Mouse (Mus musculus) brown adipose tissue, adult 24 weeks (tissue): Measurements from ENCODE around the gene Mpc2. TPM values are rescaled to one million over a fixed set of nuclear protein-coding genes. Genes with fewer than 3 reads are reported as not detected.

ENCODE experiments used
- H3K27ac ChIP-seq: fragments of 200-500 bp; replicated peaks from 2 replicates; pipeline ENCODE4 v1.5.1; 2012; ENCODE audit warnings: low read depth, mild to moderate bottlenecking, low read length
- H3K4me1 ChIP-seq: fragments of 200-500 bp; 2 replicates; pipeline ENCODE4 v1.6.1; 2012; ENCODE audit warnings: low read length, mixed read lengths; ENCODE audit not compliant: control insufficient read depth, insufficient read depth, insufficient read length
- H3K4me3 ChIP-seq: fragments of 200-500 bp; 2 replicates; pipeline ENCODE4 v1.5.1; 2012; ENCODE audit warnings: low read depth, mild to moderate bottlenecking, low read length, moderate library complexity; ENCODE audit not compliant: insufficient read depth
- polyA plus RNA-seq: library from polyadenylated mRNA; stranded (reverse); fragments of >200 nt; gene quantifications from 2 replicates; pipeline ENCODE4 v1.2.4, GENCODE M21; 2012; ENCODE audit not compliant: missing spikeins, insufficient read depth, insufficient read length

Gene Mpc2
- polyA plus RNA-seq, result 2,118 and 2,348 TPM in 2 replicates

GRCm38 (mm10) chr1:165460360-165460800, at the start of gene Mpc2, which contains the start of gene Dcaf6:
Gene Mpc2 (plus strand): TSS chr1:165460637.
Gene Dcaf6 (minus strand): TSS chr1:165460475.
- peak within 1 kb of the TSS; percentile 99 for H3K27ac ChIP-seq
- peak within 1 kb of the TSS; percentile 92 for H3K4me3 ChIP-seq

GRCm38 (mm10) chr1:165421357-165421915, 39.0 kb upstream of the Mpc2 start:
- Histone ChIP-seq H3K4me1 (no peaks in the 10 kb centered on the region), H3K4me3 (no peak overlapping the region), H3K27ac (no peak overlapping the region)

More at GRCm38 (mm10) chr1:165460360-165460800, at the start of gene Mpc2, which contains the start of gene Dcaf6:
- H3K4me1 ChIP-seq, result no peaks in the 10 kb centered on the region

DNA sequence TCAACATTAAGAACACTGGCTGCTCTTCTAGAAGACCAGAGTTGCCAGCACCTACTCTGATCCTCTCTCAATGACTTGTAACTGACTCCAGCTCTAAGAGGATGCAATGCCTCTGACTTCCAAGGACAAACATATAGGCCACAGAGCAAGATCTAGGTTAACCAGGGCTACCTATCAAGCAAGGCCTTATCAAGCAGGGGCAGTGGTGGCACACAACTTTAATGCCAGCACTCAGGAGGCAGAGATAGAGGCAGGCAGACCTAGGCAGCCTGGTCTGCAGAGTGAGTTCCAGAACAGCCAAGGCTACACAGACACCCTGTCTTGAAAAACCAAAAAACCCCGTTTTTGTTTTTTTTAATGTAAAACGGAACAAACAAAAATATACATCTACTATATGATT, 34.2 kb upstream of the Mpc2 start:
- no peaks in the 10 kb centered on the region for H3K4me1 ChIP-seq
- H3K27ac ChIP-seq, result no peak overlapping the region
- no peak overlapping the region for H3K4me3 ChIP-seq

DNA sequence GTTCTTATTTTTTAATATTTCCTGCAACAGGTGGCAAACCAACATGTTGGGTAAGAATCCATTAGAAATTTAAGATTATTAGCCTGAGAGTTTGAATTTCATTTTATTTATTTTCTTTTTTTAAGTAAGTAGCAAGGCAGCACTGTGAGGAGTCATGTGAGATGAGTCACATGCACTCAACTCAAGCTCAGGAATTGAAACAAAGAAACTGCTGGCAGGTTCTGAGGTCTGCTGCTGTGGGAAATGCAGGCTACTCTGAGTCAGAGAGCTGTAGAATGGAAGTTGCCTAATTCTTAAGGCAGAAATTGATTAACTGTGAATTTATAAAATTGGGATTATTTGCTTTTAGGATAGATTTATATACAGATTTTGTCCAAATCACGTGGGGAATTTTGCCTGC, 27.6 kb upstream of the Mpc2 start:
- peak overlapping the region; percentile 68 for H3K27ac ChIP-seq
- no peak overlapping the region for H3K4me3 ChIP-seq
- H3K4me1 ChIP-seq, result 0 out of 2 replicates have a peak, but pooled peaks cover 4% of the 10 kb centered on the region

DNA sequence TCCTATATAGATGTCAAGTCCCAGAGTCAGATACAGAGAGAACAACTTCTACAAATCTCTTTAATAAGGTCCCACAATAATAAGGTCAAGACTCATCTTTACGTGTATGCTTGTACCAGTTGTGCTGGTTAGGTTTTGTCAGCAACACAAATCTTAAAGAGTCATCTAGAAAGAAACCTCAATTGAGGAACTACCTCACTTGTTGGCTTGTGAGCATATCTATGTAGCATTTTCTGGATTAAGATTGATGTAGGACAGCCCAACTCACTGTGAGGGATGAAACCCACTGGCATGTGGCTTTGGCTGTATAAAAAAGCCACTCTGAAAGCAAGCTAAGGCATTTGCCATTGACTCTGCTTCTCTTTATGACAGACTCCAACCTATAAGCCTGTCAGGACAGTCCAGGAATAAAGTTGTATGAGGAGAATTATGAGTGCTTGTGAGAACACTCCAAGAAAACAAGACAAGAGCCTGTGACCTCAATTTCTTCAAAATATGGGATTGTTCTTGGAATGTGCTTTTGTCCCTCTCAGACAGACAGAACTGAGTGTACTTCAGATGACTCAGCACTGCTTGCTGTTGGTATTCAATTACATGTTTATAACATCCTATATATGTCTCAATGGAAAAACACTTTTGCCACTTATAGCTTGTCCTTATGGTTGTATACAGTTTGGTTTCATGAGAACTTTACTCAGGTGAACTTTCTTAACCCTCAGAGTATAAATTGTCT, 22.0 kb upstream of the Mpc2 start:
- Histone ChIP-seq H3K4me3 (no peak overlapping the region), H3K27ac (no peak overlapping the region), H3K4me1 (peaks cover 6% of the 10 kb centered on the region; the same call in 1 of the 2 replicates)

GRCm38 (mm10) chr1:165440788-165441187, 19.6 kb upstream of the Mpc2 start:
- Histone ChIP-seq H3K4me3 (no peak overlapping the region), H3K4me1 (peaks cover 4% of the 10 kb centered on the region; the same call in 1 of the 2 replicates), H3K27ac (no peak overlapping the region)

DNA sequence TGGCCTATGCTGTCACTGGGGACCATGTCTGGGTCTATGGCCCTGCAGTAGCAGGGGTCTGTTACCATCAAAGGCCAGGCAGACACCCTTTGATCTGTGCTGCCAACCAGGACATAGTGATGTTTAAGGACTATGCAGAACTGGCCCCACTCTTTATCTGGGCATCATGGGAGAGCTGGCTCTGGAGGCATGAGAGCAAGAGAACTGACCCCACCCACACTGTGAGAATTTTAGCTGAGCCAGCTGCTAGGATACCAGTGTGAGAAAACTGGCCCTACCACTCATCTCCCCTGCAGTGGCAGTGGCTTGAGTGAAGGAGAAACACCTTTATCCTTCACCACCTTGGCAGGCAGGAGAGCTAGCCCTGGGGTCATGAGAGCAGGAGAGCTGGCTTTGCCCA, 19.2 kb upstream of the Mpc2 start:
- Histone ChIP-seq H3K4me1 (peaks cover 4% of the 10 kb centered on the region; the same call in 1 of the 2 replicates), H3K4me3 (no peak overlapping the region), H3K27ac (no peak overlapping the region)

DNA sequence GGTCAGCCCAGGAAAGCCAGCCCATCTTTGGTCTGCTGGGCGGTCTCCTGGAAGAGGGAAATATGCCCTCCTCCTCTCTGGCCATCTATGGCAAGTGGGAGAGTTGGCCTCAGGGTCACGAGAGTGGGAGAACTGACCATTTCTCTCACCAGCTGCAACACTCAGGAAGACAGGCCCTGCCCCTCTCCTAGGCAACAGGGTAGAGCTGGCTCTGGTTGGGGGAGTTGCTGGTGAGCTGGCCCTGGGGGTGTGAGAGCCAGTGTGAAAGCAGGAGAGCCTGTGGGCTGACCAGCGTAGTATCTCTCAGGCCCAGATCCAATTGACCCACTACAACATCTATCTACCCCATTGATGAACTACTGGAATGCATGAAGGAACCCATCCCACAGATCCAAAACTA, 18.7 kb upstream of the Mpc2 start:
- Histone ChIP-seq H3K27ac (no peak overlapping the region), H3K4me3 (no peak overlapping the region), H3K4me1 (peaks cover 4% of the 10 kb centered on the region; the same call in 1 of the 2 replicates)

- Histone ChIP-seq H3K27ac (peak overlapping the region; percentile 75), H3K4me3 (peak overlapping the region; percentile 92), H3K4me1 (no peaks in the 10 kb centered on the region)
Observed at GRCm38 (mm10) chr1:165459041-165459502, 1.4 kb upstream of the Mpc2 start.

- Histone ChIP-seq H3K27ac (peak overlapping the region; percentile 75), H3K4me1 (no peaks in the 10 kb centered on the region), H3K4me3 (peak overlapping the region; percentile 92)
Observed at GRCm38 (mm10) chr1:165459503-165460181, 795 bp upstream of the Mpc2 start.

DNA sequence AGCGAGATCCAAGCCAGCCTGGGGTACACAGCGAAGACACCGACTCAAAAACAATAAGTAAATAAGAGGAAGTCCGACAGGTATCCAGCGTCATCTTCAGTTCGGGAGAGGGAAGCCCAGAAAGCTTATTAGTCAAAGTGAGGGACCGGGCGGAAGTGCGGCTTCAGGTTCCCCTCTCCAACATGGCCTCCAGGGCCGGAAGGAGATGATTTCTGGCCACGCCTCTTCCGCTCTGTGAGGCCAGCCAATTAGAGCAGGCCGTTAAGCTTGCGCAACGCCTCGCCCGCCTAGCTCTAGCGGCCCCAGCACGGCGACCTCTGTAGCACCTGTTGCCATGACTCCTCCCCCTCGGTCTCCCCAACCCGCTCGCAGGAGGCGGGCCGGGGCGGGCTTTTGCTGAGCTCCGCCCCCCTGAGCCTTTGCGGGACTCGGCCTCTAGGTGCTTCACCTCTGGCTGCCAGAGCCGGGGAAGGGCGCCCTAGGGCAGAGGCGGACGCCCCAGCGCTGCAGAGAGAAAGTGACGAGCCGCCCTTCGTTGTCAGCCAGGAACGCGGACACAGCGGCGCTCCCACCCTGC, 452 bp downstream of the Mpc2 start:
- peak overlapping the region; percentile 99 for H3K27ac ChIP-seq
- H3K4me1 ChIP-seq, result no peaks in the 10 kb centered on the region
- H3K4me3 ChIP-seq, result peak overlapping the region; percentile 90

- Histone ChIP-seq H3K27ac (peak overlapping the region; percentile 95), H3K4me3 (peak overlapping the region; percentile 84), H3K4me1 (peaks cover 2% of the 10 kb centered on the region; the same call in 1 of the 2 replicates)
Observed at GRCm38 (mm10) chr1:165461681-165462080, 1.2 kb downstream of the Mpc2 start.

GRCm38 (mm10) chr1:165462861-165463260, 2.4 kb downstream of the Mpc2 start:
- Histone ChIP-seq H3K27ac (no peak overlapping the region), H3K4me1 (peaks cover 3% of the 10 kb centered on the region; the same call in 1 of the 2 replicates), H3K4me3 (no peak overlapping the region)

GRCm38 (mm10) chr1:165464574-165464973, 4.1 kb downstream of the Mpc2 start:
- Histone ChIP-seq H3K4me1 (peaks cover 7% of the 10 kb centered on the region), H3K4me3 (no peak overlapping the region), H3K27ac (no peak overlapping the region)

GRCm38 (mm10) chr1:165468971-165469370, 8.5 kb downstream of the Mpc2 start:
- H3K4me1 ChIP-seq, result peaks cover 10% of the 10 kb centered on the region
- no peak overlapping the region for H3K4me3 ChIP-seq
- H3K27ac ChIP-seq, result no peak overlapping the region
